In genomic region chr6:91685533-91685883, GRCm38 (mm10) we compare ENCODE assay signal across 8 mouse cellular contexts. TPM values are rescaled to one million over a fixed set of nuclear protein-coding genes. Genes with fewer than 3 reads are reported as not detected.
DNase-seq lines count a peak whose midpoint lies in the region; ATAC-seq and TF ChIP-seq lines count a peak whose summit lies in the region.

No protein-coding gene starts in this region.

- H3K9ac ChIP-seq in ES-Bruce4 (ENCODE audit: low read depth, poor library complexity, severe bottlenecking): peak overlapping the region; percentile 89; the same call in 1 of the 2 replicates
- peak overlapping the region; percentile 69 for H3K9ac ChIP-seq in neural tube, embryonic 15.5 days (replicated peaks)

- WGBS in neural tube, embryonic 15.5 days: 7% methylated on average over 2 of the region's 2 CpGs

- H3K4me1 ChIP-seq in ES-Bruce4 (ENCODE audit: control insufficient read depth, insufficient read depth, low read length): peaks cover 8% of the 10 kb centered on the region
- H3K4me1 ChIP-seq in neural tube, embryonic 15.5 days: peaks cover 63% of the 10 kb centered on the region

- no peaks in the 10 kb centered on the region for H3K36me3 ChIP-seq in ES-Bruce4 (ENCODE audit: control insufficient read depth, insufficient read depth, low read length, poor library complexity, severe bottlenecking)
- no peaks in the 10 kb centered on the region for H3K36me3 ChIP-seq in neural tube, embryonic 15.5 days

- TF ChIP-seq EP300 in ES-Bruce4 (IDR thresholded peaks at IDR 0.05; ENCODE audit: insufficient read depth, low read depth, low read length): no peak

- no peak overlapping the region for H3K27ac ChIP-seq in ES-Bruce4 (ENCODE audit: insufficient read depth, low read length)
- H3K27ac ChIP-seq in neural tube, embryonic 15.5 days (replicated peaks): peak overlapping the region; percentile 92

- ATAC-seq in neural tube, embryonic 15.5 days (ENCODE audit: low FRiP score): no peak

- H3K4me2 ChIP-seq in neural tube, embryonic 15.5 days: peak overlapping the region; percentile 86

- H3K4me3 ChIP-seq in ES-Bruce4 (ENCODE audit: low read depth, low read length): peak overlapping the region; percentile 27
- peak overlapping the region; percentile 63 for H3K4me3 ChIP-seq in neural tube, embryonic 15.5 days (replicated peaks)

- peak; percentile 28 for DNase-seq in gastrocnemius, adult 18-20 months (ENCODE audit: low spot score)
- no peak for DNase-seq in gastrocnemius, adult 8-10 months (ENCODE audit: low spot score in 2 of 2)
- DNase-seq in forelimb bud, embryonic 11.5 days (ENCODE audit: low read depth, low spot score): peak; percentile 7
- DNase-seq in left cerebral cortex, postnatal 36 days (ENCODE audit: low spot score in 2 of 2): peak; percentile 46 to 56
- DNase-seq in urinary bladder, adult 18-20 months (ENCODE audit: low spot score in 2 of 2): no peak
- DNase-seq in cerebellum, postnatal 36 days: no peak

- TF ChIP-seq CTCF in ES-Bruce4 (IDR thresholded peaks at IDR 0.05; ENCODE audit: low read depth, low read length): no peak

- intact Hi-C loops in left cerebral cortex, postnatal 36 days (cut with DNase I): loop anchor here (2.0 to 5.0 kb wide), 3 partner anchors 47 to 168 kb away; partner anchors contain the start of genes Lsm3 and Xpc

- no peaks in the 10 kb centered on the region for H3K27me3 ChIP-seq in ES-Bruce4 (ENCODE audit: control insufficient read depth, insufficient read depth, low read length, poor library complexity, severe bottlenecking)
- H3K27me3 ChIP-seq in neural tube, embryonic 15.5 days (replicated peaks): no peaks in the 10 kb centered on the region

- no peak for TF ChIP-seq POLR2A in ES-Bruce4 (IDR thresholded peaks at IDR 0.05; ENCODE audit: insufficient read depth, low read length)

- H3K9me3 ChIP-seq in ES-Bruce4 (replicated peaks; ENCODE audit: control insufficient read depth, insufficient read depth, low read length, poor library complexity, severe bottlenecking): no peaks in the 10 kb centered on the region
- no peaks in the 10 kb centered on the region for H3K9me3 ChIP-seq in neural tube, embryonic 15.5 days (replicated peaks)

RNA-seq across cellular contexts. Expression of gene Slc6a6, which starts 1.7 kb away (rescaled TPM):
- 10 to 100 TPM; 51.2 to 80.6 TPM for total RNA-seq in gastrocnemius, adult 18-20 months (2021)
- 10 to 100 TPM; 66.0 to 81.7 (median 77.6) TPM for total RNA-seq in gastrocnemius, adult 8-10 months (2022)
- polyA plus RNA-seq in ES-Bruce4 (2011; ENCODE audit: insufficient read depth, insufficient read length, low read depth, missing spikeins): 109 and 114 TPM in 2 replicates
- total RNA-seq in left cerebral cortex, postnatal 36 days (2021): 100 to 1,000 TPM; 120 to 170 TPM
- polyA plus RNA-seq in neural tube, embryonic 15.5 days (2015; fragmentation: Nextera tagmentation; extraction: Ambion mirVana): 89.5 and 102 TPM in 2 replicates

Comparison
In these comparisons a context has a peak if more than half of its experiments do, and no peak if none do; other contexts are left out.
1. DNase-seq: peak in gastrocnemius, adult 18-20 months (single experiment), forelimb bud, embryonic 11.5 days (single experiment) and left cerebral cortex, postnatal 36 days (2 of 2); none in gastrocnemius, adult 8-10 months (0 of 2), urinary bladder, adult 18-20 months (0 of 2) and cerebellum, postnatal 36 days (0 of 2).